Mouse (Mus musculus) midbrain, embryonic 15.5 days (tissue): ENCODE measurements around the gene Afdn. TPM values are rescaled to one million over a fixed set of nuclear protein-coding genes. Genes with fewer than 3 reads are reported as not detected.

Experiments
- ATAC-seq: fragments of 200-750 bp; cut with Nextera tagmentation; replicated peaks from 2 replicates; pipeline ENCODE4 v1.8.0; 2017; ENCODE audit warnings: moderate TSS enrichment
- H3K27ac ChIP-seq: fragments of 300-500 bp; sonication (generic); 2 replicates; pipeline ENCODE4 v1.5.1; 2015; ENCODE audit warnings: mild to moderate bottlenecking, inconsistent platforms
- H3K27me3 ChIP-seq: fragments of 300-500 bp; sonication (generic); replicated peaks from 2 replicates; pipeline ENCODE4 v1.6.1; 2015; ENCODE audit warnings: inconsistent platforms
- H3K36me3 ChIP-seq: fragments of 300-500 bp; sonication (generic); replicated peaks from 2 replicates; pipeline ENCODE4 v1.6.1; 2015; ENCODE audit warnings: inconsistent platforms
- H3K4me1 ChIP-seq: fragments of 300-500 bp; sonication (generic); 2 replicates; pipeline ENCODE4 v1.6.1; 2015; ENCODE audit warnings: inconsistent platforms
- H3K4me2 ChIP-seq: fragments of 300-500 bp; sonication (generic); 2 replicates; pipeline ENCODE4 v1.6.1; 2015; ENCODE audit warnings: inconsistent platforms, mild to moderate bottlenecking, moderate library complexity
- H3K4me3 ChIP-seq: fragments of 300-500 bp; sonication (generic); 2 replicates; pipeline ENCODE4 v1.5.1; 2015; ENCODE audit warnings: mild to moderate bottlenecking, inconsistent platforms
- H3K9ac ChIP-seq: fragments of 300-500 bp; sonication (generic); 2 replicates; pipeline ENCODE4 v1.6.1; 2015; ENCODE audit warnings: mild to moderate bottlenecking, inconsistent platforms
- H3K9me3 ChIP-seq: fragments of 300-500 bp; sonication (generic); 2 replicates; pipeline ENCODE4 v1.6.1; 2016; ENCODE audit warnings: inconsistent platforms
- WGBS: fragments of 180-500 bp; shearing (Covaris S2); methylation state at CpG from one replicate; pipeline ENCODE4 v1.1.7; 2015; ENCODE audit warnings: mixed read lengths; 5-methylcytosine and 5-hydroxymethylcytosine counted together
- polyA plus RNA-seq: library from polyadenylated mRNA; unstranded; fragments of >200 nt; fragmentation: Nextera tagmentation; extraction: Ambion mirVana; gene quantifications from 2 replicates; pipeline ENCODE4 v1.2.1, GENCODE M21; 2015

Gene Afdn
- polyA plus RNA-seq = 146 and 164 TPM in 2 replicates

DNA sequence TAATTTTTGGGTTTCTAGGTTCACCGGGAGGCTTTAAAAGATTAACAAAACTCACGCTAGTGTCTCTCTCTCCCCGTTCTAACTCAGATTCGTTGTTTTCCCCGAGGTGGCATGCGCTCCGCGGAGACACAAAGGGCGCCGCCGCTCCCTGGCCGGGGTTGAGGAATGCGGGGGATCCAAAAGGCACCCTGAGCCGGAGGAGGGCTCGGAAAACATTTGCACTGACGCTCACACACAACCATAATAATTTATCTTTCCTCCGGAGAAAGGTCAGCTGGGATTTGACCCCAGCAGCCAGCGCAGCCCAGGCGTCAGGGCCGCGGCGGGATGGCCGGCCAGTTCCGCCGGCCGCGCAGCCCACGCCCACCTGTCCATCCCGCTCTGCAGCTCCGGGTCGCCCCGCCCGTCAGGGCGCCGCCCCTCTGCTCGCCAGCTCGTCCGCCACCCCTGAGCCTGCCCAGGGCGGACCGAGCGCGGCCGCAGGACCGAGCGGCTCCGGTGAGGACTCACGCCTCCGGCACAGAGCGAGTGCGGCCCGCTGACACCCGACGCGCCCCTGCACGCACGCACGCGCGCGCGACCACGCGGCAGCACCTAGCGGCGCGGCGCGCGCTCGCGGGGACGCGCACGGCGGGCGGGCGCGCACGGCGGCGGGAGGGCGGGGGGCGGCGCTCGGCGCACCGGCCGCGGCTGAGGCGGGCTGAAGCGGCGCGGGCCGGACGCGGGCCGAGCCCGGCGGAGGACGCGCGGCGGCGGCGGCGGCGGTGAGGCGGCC is at the start of gene Afdn:
Afdn (plus strand) TSS at position 687 of the 775 bp plus-strand sequence.
- Histone ChIP-seq H3K4me2 (peak within 1 kb of the TSS; percentile 78), H3K36me3 (no peaks in the 10 kb centered on the region), H3K27ac (peak within 1 kb of the TSS; percentile 100), H3K9ac (peak within 1 kb of the TSS; percentile 96), H3K4me1 (peaks cover 41% of the 10 kb centered on the region), H3K27me3 (no peaks in the 10 kb centered on the region), H3K9me3 (no peaks in the 10 kb centered on the region), H3K4me3 (peak within 1 kb of the TSS; percentile 96)
- ATAC-seq = peak; percentile 92
- WGBS = 1% methylated on average over 90 of the region's 108 CpGs

DNA sequence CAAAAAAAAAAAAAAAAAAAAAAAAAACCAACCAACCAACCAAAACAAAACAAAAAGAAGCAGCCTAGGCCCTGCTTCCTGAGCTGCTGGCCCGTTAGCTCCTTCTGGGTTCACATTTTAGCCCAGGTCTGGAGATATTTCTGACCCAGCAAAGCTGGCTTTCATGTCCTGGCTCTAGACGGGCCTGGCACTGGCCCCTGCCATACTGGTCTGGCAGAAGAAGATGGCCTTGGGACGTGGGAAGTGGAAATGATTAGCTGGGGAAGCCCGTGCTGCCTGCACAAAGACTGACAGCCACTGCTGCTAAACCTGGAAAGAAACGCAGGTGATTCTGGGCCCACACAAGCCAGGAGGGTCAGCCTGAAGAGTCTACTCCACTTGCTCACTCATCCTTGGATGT is 49.2 kb upstream of the Afdn start:
- Histone ChIP-seq H3K4me1 (0 out of 2 replicates have a peak, but pooled peaks cover 2% of the 10 kb centered on the region), H3K9me3 (no peaks in the 10 kb centered on the region), H3K27me3 (no peaks in the 10 kb centered on the region), H3K9ac (no peak overlapping the region), H3K4me3 (no peak overlapping the region), H3K36me3 (no peaks in the 10 kb centered on the region), H3K4me2 (no peak overlapping the region), H3K27ac (no peak overlapping the region)
- 89% methylated on average over 5 of the region's 5 CpGs for WGBS
- ATAC-seq = no peak

DNA sequence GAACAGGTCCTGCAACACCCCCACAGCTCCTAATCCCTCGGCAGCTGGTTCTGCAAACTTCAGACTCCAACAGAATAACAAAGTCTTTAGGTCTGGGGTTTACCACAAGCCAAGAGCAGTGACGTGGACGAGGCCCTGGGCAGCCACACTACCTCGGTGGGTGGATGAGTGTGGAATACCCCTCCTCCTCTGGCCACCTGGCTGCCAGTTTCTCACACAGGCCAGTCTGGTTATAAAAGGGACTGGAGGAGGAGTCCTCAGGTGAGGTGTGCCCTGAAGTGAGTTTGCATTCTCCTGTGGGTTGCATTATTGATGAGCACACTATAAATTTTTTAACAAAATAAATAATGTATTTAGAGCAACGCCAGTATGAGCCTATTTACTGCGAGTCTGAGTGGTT is 48.2 kb upstream of the Afdn start:
- peak; percentile 72 for ATAC-seq
- Histone ChIP-seq H3K27ac (no peak overlapping the region; the same call in 1 of the 2 replicates), H3K4me2 (no peak overlapping the region), H3K9me3 (no peaks in the 10 kb centered on the region), H3K4me3 (no peak overlapping the region), H3K36me3 (no peaks in the 10 kb centered on the region), H3K27me3 (no peaks in the 10 kb centered on the region), H3K9ac (no peak overlapping the region), H3K4me1 (0 out of 2 replicates have a peak, but pooled peaks cover 2% of the 10 kb centered on the region)
- 66% methylated on average over 6 of the region's 6 CpGs for WGBS

DNA sequence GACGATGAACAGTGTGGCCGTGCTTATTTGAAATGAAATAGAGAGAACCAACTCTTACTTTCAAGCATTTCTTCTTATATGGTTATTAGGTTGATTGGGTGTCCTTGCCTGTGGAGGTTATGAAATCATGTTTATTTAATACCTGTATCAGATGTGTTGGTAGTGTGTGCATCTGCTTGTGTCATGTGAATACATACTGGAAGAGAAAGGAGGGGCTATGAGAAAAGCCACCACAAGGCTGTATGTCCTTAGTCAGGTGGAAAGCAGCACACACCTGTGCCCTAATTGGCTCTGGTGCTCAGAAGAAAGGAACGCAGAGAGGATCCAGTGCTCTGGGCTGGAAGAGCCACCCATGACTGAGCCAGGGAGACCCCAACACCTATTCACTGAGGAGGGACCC is 47.8 kb upstream of the Afdn start:
- Histone ChIP-seq H3K36me3 (no peaks in the 10 kb centered on the region), H3K9me3 (no peaks in the 10 kb centered on the region), H3K4me3 (no peak overlapping the region), H3K27me3 (no peaks in the 10 kb centered on the region), H3K27ac (peak overlapping the region; percentile 64; the same call in 1 of the 2 replicates), H3K9ac (no peak overlapping the region), H3K4me2 (no peak overlapping the region), H3K4me1 (0 out of 2 replicates have a peak, but pooled peaks cover 2% of the 10 kb centered on the region)
- 82% methylated on average over 3 of the region's 3 CpGs for WGBS
- peak; percentile 58 for ATAC-seq

DNA sequence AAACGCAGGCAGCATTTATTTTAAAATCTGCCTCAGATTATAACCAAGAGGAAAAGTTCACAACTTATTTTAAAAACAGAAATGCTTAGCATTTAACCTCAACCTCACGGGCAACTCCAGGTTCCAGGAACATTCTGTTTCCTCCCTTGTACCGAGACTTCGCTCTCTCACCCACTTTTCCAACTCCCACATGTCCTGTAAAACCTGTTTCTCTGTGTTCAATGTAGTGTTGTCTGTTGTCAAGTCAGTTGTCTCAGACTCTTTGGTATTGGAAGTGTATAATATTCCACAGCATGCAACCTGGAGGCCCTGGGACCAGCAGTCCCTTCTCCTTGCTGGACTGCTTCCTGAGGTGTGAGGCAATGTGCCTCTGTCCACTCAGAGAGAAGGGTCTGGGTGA is 46.2 kb upstream of the Afdn start:
- no peaks in the 10 kb centered on the region for H3K36me3 ChIP-seq
- H3K9me3 ChIP-seq = no peaks in the 10 kb centered on the region
- no peak for ATAC-seq
- no peak overlapping the region for H3K27ac ChIP-seq
- no peak overlapping the region for H3K9ac ChIP-seq
- H3K4me2 ChIP-seq = no peak overlapping the region
- 95% methylated on average over 4 of the region's 4 CpGs for WGBS
- no peaks in the 10 kb centered on the region for H3K27me3 ChIP-seq
- no peak overlapping the region for H3K4me3 ChIP-seq
- H3K4me1 ChIP-seq = 0 out of 2 replicates have a peak, but pooled peaks cover 2% of the 10 kb centered on the region

DNA sequence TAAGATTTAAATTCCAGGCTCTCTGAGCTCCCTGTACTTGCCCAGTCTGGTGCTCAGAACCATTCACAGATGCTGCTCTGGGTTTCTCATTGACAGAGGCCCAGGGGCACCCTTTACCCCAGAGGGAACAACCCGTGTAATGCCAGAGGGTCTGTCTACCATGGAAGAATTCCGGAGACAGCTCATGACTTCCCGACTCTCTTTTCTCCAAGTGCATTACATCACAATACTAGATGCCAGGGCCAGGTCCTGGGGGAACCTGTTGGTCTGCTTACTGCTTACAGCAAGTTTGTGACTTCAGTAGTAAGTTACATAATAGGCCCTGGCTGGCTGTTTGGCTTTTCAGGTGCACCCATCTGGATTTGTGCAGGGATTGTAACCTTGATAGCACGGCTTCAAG is 45.7 kb upstream of the Afdn start:
- no peaks in the 10 kb centered on the region for H3K9me3 ChIP-seq
- H3K4me2 ChIP-seq = no peak overlapping the region
- no peak overlapping the region for H3K4me3 ChIP-seq
- H3K27me3 ChIP-seq = no peaks in the 10 kb centered on the region
- ATAC-seq = no peak
- no peak overlapping the region for H3K27ac ChIP-seq
- H3K36me3 ChIP-seq = no peaks in the 10 kb centered on the region
- WGBS = 70% methylated on average over 4 of the region's 4 CpGs
- H3K4me1 ChIP-seq = 0 out of 2 replicates have a peak, but pooled peaks cover 2% of the 10 kb centered on the region
- no peak overlapping the region for H3K9ac ChIP-seq

DNA sequence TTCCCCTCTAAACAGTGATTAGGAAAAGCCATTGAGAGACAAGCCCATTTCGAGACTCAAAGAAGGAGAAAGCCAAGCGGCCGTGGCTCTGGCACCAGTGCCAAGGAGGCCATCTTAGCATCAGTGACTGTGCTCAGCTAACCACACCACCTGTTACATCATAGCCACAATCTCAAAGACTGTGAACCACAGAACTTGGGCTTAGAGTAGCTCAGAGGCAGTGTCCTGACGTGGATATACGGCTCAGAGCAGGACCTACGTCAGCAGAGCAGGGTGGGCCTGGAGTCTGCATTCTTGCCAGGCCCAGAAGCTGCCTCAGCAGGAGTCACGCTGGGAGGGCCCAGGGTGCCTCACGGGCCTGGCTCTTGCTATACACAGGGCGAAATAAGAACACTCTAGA is 44.8 kb upstream of the Afdn start:
- no peak for ATAC-seq
- no peaks in the 10 kb centered on the region for H3K36me3 ChIP-seq
- H3K4me1 ChIP-seq = 0 out of 2 replicates have a peak, but pooled peaks cover 2% of the 10 kb centered on the region
- no peaks in the 10 kb centered on the region for H3K27me3 ChIP-seq
- H3K9me3 ChIP-seq = no peaks in the 10 kb centered on the region
- H3K27ac ChIP-seq = no peak overlapping the region
- H3K9ac ChIP-seq = no peak overlapping the region
- no peak overlapping the region for H3K4me3 ChIP-seq
- WGBS = 78% methylated on average over 9 of the region's 9 CpGs
- no peak overlapping the region for H3K4me2 ChIP-seq

DNA sequence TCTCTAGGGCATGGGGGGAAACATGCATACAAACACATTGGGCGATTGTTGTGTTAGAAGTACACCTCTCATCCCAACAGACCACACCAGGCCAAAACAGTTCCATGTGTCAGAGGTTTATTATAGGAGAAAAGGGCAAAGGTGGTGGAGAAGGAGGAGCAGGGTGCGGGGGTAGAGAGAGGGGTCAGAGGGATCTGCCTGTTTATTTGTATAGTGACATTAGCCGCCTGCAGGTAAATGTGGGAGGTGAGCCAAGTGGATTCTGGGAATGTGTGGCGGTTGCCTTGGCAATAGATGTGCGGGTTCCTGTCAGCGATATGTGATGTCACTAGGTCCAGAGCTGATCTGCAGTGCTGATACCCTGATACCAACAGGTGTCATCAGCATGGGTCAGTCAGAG is 44.0 kb upstream of the Afdn start:
- H3K27me3 ChIP-seq = no peaks in the 10 kb centered on the region
- no peak overlapping the region for H3K4me3 ChIP-seq

DNA sequence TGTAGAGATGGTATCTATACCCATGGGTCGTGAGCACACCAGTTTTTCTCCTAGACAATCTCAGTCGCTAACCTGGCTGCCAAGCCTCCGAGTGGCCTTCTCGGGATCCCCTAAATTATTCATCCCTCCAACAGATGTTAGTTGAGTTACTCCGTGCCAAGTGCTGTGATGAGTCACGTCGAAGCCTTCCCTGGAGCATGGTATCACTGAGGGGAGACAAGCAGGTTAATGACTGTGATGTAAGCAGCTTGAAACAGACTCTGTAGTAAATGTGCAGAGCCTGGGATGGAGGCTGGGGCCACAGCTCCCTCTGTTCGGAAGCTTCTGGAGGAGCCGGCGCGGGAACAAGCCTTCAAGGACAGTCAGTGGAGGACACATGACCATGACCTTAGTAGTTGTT is 42.9 kb upstream of the Afdn start:
- Histone ChIP-seq H3K4me3 (no peak overlapping the region), H3K4me2 (no peak overlapping the region), H3K9me3 (no peaks in the 10 kb centered on the region), H3K4me1 (peaks cover 7% of the 10 kb centered on the region), H3K36me3 (no peaks in the 10 kb centered on the region), H3K9ac (no peak overlapping the region), H3K27ac (no peak overlapping the region), H3K27me3 (no peaks in the 10 kb centered on the region)
- WGBS = 86% methylated on average over 11 of the region's 11 CpGs
- ATAC-seq = no peak

More for the DNA sequence above, 44.0 kb upstream of the Afdn start:
- 0 out of 2 replicates have a peak, but pooled peaks cover 2% of the 10 kb centered on the region for H3K4me1 ChIP-seq
- WGBS = 92% methylated on average over 6 of the region's 6 CpGs
- no peaks in the 10 kb centered on the region for H3K9me3 ChIP-seq
- H3K4me2 ChIP-seq = no peak overlapping the region
- no peak overlapping the region for H3K9ac ChIP-seq
- ATAC-seq = no peak
- no peak overlapping the region for H3K27ac ChIP-seq
- no peaks in the 10 kb centered on the region for H3K36me3 ChIP-seq

DNA sequence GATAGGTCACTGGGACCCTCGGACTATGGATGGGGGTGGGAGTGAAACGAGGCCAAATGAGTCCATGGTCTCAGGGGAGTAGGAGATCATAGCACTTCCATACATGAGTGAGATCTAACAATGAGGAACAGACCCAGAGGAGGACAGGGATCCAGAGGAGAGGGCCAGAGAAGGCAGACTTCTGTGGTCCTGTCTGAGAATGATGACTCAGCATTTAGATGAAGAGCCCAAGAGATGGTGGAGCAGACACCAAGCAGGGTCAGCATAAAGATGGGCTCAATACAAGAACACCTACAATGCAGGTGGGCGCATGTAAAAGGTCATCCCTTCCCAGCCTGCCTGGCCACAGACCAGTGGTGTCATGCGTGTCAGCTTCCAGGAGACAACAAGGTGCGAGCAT is 40.2 kb upstream of the Afdn start:
- Histone ChIP-seq H3K4me1 (peaks cover 15% of the 10 kb centered on the region), H3K4me3 (no peak overlapping the region), H3K27me3 (no peaks in the 10 kb centered on the region), H3K9me3 (no peaks in the 10 kb centered on the region), H3K27ac (no peak overlapping the region), H3K36me3 (no peaks in the 10 kb centered on the region), H3K4me2 (no peak overlapping the region), H3K9ac (no peak overlapping the region)
- 93% methylated on average over 5 of the region's 5 CpGs for WGBS
- no peak for ATAC-seq

DNA sequence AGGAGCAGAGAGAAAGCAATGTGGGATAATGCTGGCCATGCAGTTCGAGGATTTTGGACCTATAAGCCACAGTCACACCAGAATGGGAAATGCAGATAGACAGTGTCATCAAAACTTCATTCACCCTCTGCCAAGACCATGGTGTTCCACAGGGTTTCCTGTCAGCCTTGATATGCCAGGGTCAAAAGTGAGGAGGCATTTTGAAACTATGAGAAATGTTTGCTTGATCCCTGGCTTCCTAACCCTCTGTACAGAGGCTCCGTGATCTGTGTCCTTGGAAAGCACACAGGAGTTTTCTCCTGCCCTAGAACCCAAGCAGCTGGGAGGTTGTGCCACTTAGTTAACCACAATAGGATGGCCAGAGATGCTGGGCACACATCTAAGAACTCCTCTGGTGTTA is 39.0 kb upstream of the Afdn start:
- H3K9me3 ChIP-seq = no peaks in the 10 kb centered on the region
- ATAC-seq = no peak
- H3K27me3 ChIP-seq = no peaks in the 10 kb centered on the region
- peak overlapping the region; percentile 32; the same call in 1 of the 2 replicates for H3K27ac ChIP-seq
- no peak overlapping the region for H3K4me3 ChIP-seq
- H3K36me3 ChIP-seq = no peaks in the 10 kb centered on the region
- peaks cover 16% of the 10 kb centered on the region for H3K4me1 ChIP-seq
- WGBS = 89% methylated on average over 2 of the region's 2 CpGs
- no peak overlapping the region for H3K4me2 ChIP-seq
- H3K9ac ChIP-seq = no peak overlapping the region

DNA sequence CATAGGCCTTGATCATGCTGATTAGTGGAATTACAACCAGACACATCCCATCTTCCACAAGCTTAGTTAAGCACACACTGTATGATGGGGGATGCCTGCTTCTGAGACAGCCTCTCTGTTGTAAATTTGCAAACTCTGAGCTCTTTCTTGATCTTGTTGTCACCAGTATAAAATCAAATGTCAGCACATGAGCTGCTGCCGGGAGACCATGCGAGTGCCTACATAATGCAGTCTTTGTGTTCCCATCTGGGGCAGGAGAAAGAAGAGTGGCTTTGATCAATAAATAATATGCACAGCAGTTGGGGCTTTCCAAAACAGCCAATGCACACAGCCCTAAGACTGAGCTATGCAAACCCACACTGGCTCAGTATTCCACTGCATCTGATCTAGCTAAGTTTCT is 37.9 kb upstream of the Afdn start:
- ATAC-seq = peak; percentile 88
- Histone ChIP-seq H3K27me3 (no peaks in the 10 kb centered on the region), H3K4me3 (no peak overlapping the region), H3K36me3 (no peaks in the 10 kb centered on the region), H3K4me1 (peaks cover 16% of the 10 kb centered on the region), H3K9ac (no peak overlapping the region), H3K4me2 (no peak overlapping the region), H3K27ac (peak overlapping the region; percentile 39; the same call in 1 of the 2 replicates), H3K9me3 (no peaks in the 10 kb centered on the region)
- 11% methylated on average over 2 of the region's 2 CpGs for WGBS
